Mouse (Mus musculus): ENCODE data around the gene Pard3b. TPM values are rescaled to one million over a fixed set of nuclear protein-coding genes. Genes with fewer than 3 reads are reported as not detected.

Gene Pard3b
- polyA plus RNA-seq, 1 experiment from 2014 or later: 19.3 TPM

DNA sequence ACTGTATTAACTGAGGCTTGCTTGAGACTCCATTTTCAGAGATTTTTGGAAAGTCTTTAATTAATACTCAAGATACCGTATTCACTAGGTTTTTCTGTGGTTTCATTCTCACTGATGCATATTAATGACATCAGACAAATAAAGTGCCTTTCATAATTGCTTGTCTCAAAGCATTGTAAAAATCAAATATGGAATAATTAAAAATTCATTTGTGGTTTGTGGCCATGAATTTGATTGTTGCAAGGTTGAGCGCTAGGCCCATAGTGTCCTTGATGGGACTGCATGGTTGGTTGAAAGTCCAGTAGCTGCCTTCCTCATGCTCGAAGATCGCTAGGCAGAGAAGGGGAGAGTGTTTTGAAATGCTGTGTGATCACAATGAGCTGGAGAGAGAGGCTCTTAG is 323.9 kb downstream of the Pard3b start:
- Histone ChIP-seq H3K4me2 (replicated peaks) (no peak overlapping the region), H3K36me3 (no peaks in the 10 kb centered on the region), H3K9me3 (replicated peaks) (no peaks in the 10 kb centered on the region), H3K27me3 (no peaks in the 10 kb centered on the region), H3K9ac (no peak overlapping the region), H3K4me1 (no peaks in the 10 kb centered on the region), H3K4me3 (no peak overlapping the region), H3K27ac (no peak overlapping the region)
- WGBS: 85% methylated on average over 4 of the region's 4 CpGs
- no peak for ATAC-seq (ENCODE audit: low FRiP score)

- H3K4me2 ChIP-seq (replicated peaks): no peak overlapping the region
- no peaks in the 10 kb centered on the region for H3K36me3 ChIP-seq
- no peak for ATAC-seq (ENCODE audit: low FRiP score)
- H3K27me3 ChIP-seq: no peaks in the 10 kb centered on the region
- no peak overlapping the region for H3K4me3 ChIP-seq
- H3K27ac ChIP-seq: peak overlapping the region; percentile 64; the same call in 1 of the 2 replicates
- H3K9ac ChIP-seq: no peak overlapping the region
- WGBS: 78% methylated on average over 3 of the region's 3 CpGs
- H3K4me1 ChIP-seq: peaks cover 3% of the 10 kb centered on the region; the same call in 1 of the 2 replicates
- H3K9me3 ChIP-seq (replicated peaks): no peaks in the 10 kb centered on the region
Measured at GRCm38 (mm10) chr1:61967124-61967523, 328.5 kb downstream of the Pard3b start.

DNA sequence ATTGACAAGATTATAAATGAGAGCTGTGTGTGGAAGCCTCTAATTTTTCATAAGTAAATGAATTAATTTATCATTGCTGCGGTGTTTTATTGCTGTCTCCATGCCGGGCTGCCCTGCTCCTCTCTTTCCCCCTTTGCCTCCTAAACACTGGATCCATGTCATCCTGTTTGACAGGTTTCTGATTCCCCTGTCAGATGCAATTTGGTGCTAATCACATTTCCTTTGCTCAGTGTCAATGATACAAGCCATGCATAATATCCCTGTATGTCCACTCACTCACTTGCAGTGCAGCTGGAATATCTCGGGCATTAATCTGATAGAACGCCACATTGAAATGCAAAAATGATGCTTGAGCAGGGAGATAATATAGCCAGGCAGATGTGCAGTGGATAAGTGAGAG is 329.2 kb downstream of the Pard3b start:
- whole genome bisulfite sequencing: 58% methylated on average over 4 of the region's 4 CpGs
- no peak overlapping the region for H3K4me2 ChIP-seq (replicated peaks)
- peak; percentile 61; the same call in 1 of the 2 replicates for ATAC-seq (ENCODE audit: low FRiP score)

DNA sequence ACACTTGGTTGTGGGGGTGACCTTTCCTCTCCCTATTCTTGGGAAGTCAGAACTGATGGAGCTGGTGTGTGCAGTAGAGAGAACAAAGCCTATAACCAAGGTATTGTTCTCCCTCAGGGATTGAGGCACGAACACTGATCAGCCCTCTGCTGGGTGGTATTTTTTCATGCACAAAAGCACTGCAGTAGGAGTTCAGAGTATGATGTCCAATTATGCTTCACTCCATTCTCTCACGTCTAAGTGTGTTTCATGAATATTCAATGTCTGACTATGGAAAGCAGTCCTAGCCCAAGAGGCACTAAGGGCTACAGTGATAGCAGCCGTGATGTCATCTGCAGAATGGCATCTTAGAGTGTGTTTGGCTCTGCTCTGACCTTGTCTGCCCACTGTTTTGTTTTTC is 359.1 kb downstream of the Pard3b start:
- Histone ChIP-seq H3K9ac (no peak overlapping the region), H3K27ac (0 out of 2 replicates have a peak overlapping the region, but pooled peaks have one; percentile 35), H3K27me3 (no peaks in the 10 kb centered on the region), H3K4me2 (replicated peaks) (no peak overlapping the region), H3K4me1 (peaks cover 11% of the 10 kb centered on the region), H3K36me3 (no peaks in the 10 kb centered on the region), H3K9me3 (replicated peaks) (no peaks in the 10 kb centered on the region), H3K4me3 (no peak overlapping the region)
- peak; percentile 64; the same call in 1 of the 2 replicates for ATAC-seq (ENCODE audit: low FRiP score)
- 22% methylated on average over 3 of the region's 3 CpGs for WGBS

More for the DNA sequence above, 329.2 kb downstream of the Pard3b start:
- H3K27ac ChIP-seq: peak overlapping the region; percentile 64; the same call in 1 of the 2 replicates
- no peaks in the 10 kb centered on the region for H3K27me3 ChIP-seq
- no peaks in the 10 kb centered on the region for H3K9me3 ChIP-seq (replicated peaks)
- no peaks in the 10 kb centered on the region for H3K36me3 ChIP-seq
- H3K4me3 ChIP-seq: no peak overlapping the region
- H3K9ac ChIP-seq: no peak overlapping the region
- peaks cover 3% of the 10 kb centered on the region; the same call in 1 of the 2 replicates for H3K4me1 ChIP-seq

DNA sequence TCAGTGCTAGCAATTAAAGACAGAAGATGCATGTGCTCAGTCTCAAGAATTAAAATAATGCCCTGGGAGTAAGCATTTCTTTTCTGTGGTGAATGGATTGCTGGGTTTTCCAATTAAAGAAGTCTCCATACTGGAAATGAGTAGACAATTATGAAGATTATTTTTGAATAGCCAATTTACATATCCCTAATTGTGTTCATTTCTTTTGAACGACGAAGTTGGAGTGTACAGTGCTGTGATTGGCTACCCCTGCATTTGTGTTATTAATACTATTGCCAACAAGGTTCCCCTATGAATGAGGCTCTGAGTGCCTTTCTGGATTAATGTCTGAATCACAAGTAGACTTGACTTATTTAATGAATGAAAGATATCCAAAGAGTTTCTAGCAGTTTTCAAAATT is 370.2 kb downstream of the Pard3b start:
- Histone ChIP-seq H3K4me2 (replicated peaks) (no peak overlapping the region), H3K27me3 (no peaks in the 10 kb centered on the region)

GRCm38 (mm10) chr1:62011712-62012111 is 373.1 kb downstream of the Pard3b start:
- H3K4me3 ChIP-seq: no peak overlapping the region
- H3K4me1 ChIP-seq: peaks cover 4% of the 10 kb centered on the region
- H3K9ac ChIP-seq: no peak overlapping the region
- H3K36me3 ChIP-seq: no peaks in the 10 kb centered on the region
- ATAC-seq (ENCODE audit: low FRiP score): no peak
- 73% methylated on average over 4 of the region's 4 CpGs for WGBS
- H3K27ac ChIP-seq: no peak overlapping the region
- H3K9me3 ChIP-seq (replicated peaks): no peaks in the 10 kb centered on the region
- no peaks in the 10 kb centered on the region for H3K27me3 ChIP-seq
- H3K4me2 ChIP-seq (replicated peaks): no peak overlapping the region

More for the DNA sequence above, 370.2 kb downstream of the Pard3b start:
- WGBS: 76% methylated on average over 2 of the region's 2 CpGs
- ATAC-seq (ENCODE audit: low FRiP score): no peak
- Histone ChIP-seq H3K36me3 (no peaks in the 10 kb centered on the region), H3K4me1 (no peaks in the 10 kb centered on the region), H3K9ac (no peak overlapping the region), H3K9me3 (replicated peaks) (no peaks in the 10 kb centered on the region), H3K4me3 (no peak overlapping the region), H3K27ac (no peak overlapping the region)

DNA sequence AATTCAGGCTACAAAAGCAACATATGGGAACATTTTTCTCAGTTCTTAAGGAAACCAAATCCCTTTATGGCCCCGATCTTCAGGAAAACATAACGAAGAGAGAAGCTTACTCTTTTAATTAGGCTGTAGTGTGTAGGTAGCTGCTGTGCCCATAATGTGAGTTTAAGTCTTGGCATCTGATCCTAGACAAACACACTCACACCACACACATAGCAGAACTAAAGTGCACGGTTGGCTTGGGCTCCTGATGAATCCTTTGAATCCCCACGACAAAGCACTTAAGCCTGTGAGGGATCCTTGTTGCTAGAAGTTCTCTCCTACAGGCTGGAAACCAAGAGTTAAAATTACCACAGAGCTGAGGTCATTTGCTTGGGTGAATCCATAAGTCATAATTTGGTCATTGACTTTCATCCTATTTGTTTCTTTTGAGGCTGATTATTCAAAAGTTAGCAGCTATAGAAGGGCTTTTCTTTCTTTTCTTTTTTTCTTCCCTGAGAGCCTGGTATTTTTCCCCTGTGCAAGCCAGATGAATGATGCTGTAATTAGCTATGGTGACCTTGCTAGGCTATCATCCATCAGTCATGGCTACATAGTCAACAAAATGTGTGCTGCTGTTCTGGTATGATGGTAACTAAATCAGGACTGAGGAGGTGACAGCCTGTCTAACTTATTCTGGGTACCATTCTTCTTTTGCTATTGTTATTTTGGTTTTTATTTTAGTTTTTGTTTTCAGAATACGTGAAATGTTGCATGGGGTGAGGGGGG is 378.1 kb downstream of the Pard3b start:
- H3K9ac ChIP-seq: no peak overlapping the region
- no peak for ATAC-seq (ENCODE audit: low FRiP score)

DNA sequence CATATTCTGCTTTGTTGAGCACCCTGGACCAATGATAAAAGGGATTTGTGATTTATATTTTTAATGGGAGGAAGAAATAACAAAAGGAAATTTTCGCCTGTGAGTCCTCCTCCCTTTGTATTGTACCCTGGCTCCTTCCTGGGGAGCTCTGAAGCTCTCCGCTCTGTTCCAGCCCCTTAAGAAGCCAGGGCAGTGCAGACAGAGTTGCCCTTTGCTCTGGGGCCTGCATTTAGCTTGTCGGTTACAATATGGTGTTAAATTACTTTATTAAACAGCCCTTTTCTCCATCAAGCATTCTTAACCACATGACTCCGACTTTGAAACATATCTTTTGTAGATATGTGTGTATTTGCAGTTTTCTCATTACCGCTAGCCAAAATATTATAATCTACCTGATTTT is 379.7 kb downstream of the Pard3b start:
- no peak overlapping the region; the same call in 1 of the 2 replicates for H3K27ac ChIP-seq
- H3K9ac ChIP-seq: no peak overlapping the region
- no peak overlapping the region for H3K4me2 ChIP-seq (replicated peaks)
- no peaks in the 10 kb centered on the region for H3K27me3 ChIP-seq
- H3K36me3 ChIP-seq: no peaks in the 10 kb centered on the region
- no peak for ATAC-seq (ENCODE audit: low FRiP score)
- H3K4me1 ChIP-seq: peaks cover 23% of the 10 kb centered on the region
- WGBS: 23% methylated on average over 5 of the region's 5 CpGs
- H3K4me3 ChIP-seq: no peak overlapping the region
- H3K9me3 ChIP-seq (replicated peaks): no peaks in the 10 kb centered on the region

More for the DNA sequence above, 378.1 kb downstream of the Pard3b start:
- Histone ChIP-seq H3K4me2 (replicated peaks) (no peak overlapping the region), H3K4me3 (no peak overlapping the region), H3K36me3 (no peaks in the 10 kb centered on the region), H3K4me1 (peaks cover 23% of the 10 kb centered on the region), H3K9me3 (replicated peaks) (no peaks in the 10 kb centered on the region), H3K27ac (no peak overlapping the region), H3K27me3 (no peaks in the 10 kb centered on the region)
- 17% methylated on average over 5 of the region's 5 CpGs for WGBS

DNA sequence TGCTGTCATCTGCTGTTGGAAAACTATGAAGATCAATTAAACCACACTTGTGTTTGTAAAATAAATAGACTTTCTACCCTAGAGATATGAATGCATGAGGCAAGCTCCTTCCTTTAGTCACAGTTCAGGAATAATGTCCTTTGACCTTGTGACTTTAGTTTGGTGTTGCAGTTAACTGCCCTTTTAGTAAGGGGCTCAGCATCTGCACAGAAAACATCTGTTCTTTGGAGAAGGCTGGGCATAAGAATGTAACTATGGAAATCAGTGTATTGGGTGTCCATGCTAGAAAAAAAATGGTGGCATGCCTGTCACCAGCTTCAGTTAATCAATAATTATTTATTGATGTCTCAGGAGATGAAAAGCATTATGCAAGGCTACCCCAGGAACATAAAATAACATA is 381.1 kb downstream of the Pard3b start:
- H3K4me2 ChIP-seq (replicated peaks): no peak overlapping the region
- H3K27ac ChIP-seq: no peak overlapping the region
- H3K4me3 ChIP-seq: no peak overlapping the region
- no peaks in the 10 kb centered on the region for H3K27me3 ChIP-seq
- H3K9ac ChIP-seq: no peak overlapping the region
- H3K9me3 ChIP-seq (replicated peaks): no peaks in the 10 kb centered on the region
- no peaks in the 10 kb centered on the region for H3K36me3 ChIP-seq
- H3K4me1 ChIP-seq: peaks cover 23% of the 10 kb centered on the region
- no peak for ATAC-seq (ENCODE audit: low FRiP score)

DNA sequence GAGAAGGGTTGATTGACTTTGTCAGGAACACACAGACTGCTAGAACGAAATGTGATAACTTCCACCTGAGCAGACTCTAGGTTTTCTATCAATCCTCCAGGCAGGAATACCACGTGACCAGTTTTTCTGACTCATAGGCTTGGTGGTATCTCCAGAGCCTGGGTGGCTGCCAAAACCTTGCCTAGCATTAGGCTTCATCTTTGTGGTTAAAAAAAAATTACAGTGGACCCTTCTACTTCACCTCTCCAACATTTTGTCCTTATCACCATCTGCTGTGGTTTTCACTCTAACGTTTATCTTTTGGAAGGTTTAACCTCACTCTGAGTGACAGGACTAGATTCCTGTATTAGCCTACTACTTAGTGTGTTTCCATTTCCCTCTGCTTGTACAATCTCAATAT is 403.1 kb downstream of the Pard3b start:
- Histone ChIP-seq H3K4me3 (no peak overlapping the region), H3K4me1 (no peaks in the 10 kb centered on the region), H3K4me2 (replicated peaks) (no peak overlapping the region), H3K9me3 (replicated peaks) (no peaks in the 10 kb centered on the region), H3K27ac (no peak overlapping the region), H3K36me3 (no peaks in the 10 kb centered on the region), H3K9ac (no peak overlapping the region), H3K27me3 (no peaks in the 10 kb centered on the region)
- WGBS: 83% methylated on average over 3 of the region's 3 CpGs
- no peak for ATAC-seq (ENCODE audit: low FRiP score)

DNA sequence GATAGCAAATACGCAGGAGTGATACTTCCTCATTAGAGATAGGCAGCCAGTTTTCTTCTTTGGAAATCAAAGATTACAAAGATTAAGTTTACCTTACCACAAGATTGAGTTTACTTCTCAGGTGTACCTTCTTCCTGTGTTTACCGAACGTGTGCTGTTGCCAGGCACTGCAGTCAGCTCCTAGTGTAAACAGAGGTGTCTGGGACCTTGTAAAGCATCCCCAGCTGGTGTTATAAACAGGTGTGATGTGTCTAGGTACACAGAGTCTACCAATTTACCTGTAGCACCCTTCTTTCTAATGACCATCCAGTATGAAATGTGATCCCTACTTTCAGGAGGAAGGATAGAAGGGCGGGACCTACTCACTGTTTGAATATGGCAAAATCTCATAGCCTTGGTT is 410.0 kb downstream of the Pard3b start:
- Histone ChIP-seq H3K4me3 (no peak overlapping the region), H3K27me3 (no peaks in the 10 kb centered on the region), H3K9me3 (replicated peaks) (no peaks in the 10 kb centered on the region), H3K4me1 (peaks cover 8% of the 10 kb centered on the region; the same call in 1 of the 2 replicates), H3K4me2 (replicated peaks) (no peak overlapping the region), H3K27ac (no peak overlapping the region), H3K9ac (no peak overlapping the region), H3K36me3 (no peaks in the 10 kb centered on the region)
- WGBS: 88% methylated on average over 4 of the region's 4 CpGs
- no peak for ATAC-seq (ENCODE audit: low FRiP score)

GRCm38 (mm10) chr1:62051186-62051825 is 412.7 kb downstream of the Pard3b start:
- Histone ChIP-seq H3K4me1 (peaks cover 10% of the 10 kb centered on the region; the same call in 1 of the 2 replicates), H3K36me3 (no peaks in the 10 kb centered on the region), H3K9me3 (replicated peaks) (no peaks in the 10 kb centered on the region), H3K9ac (no peak overlapping the region), H3K27ac (no peak overlapping the region), H3K4me2 (replicated peaks) (no peak overlapping the region), H3K27me3 (no peaks in the 10 kb centered on the region), H3K4me3 (no peak overlapping the region)
- ATAC-seq (ENCODE audit: low FRiP score): no peak
- 55% methylated on average over 1 of the region's 1 CpGs for WGBS

Data from hindbrain, embryonic 12.5 days (tissue).